Mouse (Mus musculus) layer of hippocampus, postnatal 14 days (tissue): ENCODE measurements around the gene Gpr33. TPM values are rescaled to one million over a fixed set of nuclear protein-coding genes. Genes with fewer than 3 reads are reported as not detected.

Source experiments
- DNase-seq, 2 experiments: peaks; one replicate each; pipeline ENCODE4 v3.0.0; 2021 to 2022; ENCODE audit warnings: low spot score in 2 of 2, mixed read lengths in 1 of 2
- long read RNA-seq, 2 experiments: library from polyadenylated mRNA; stranded (forward); transcript quantifications; one replicate each; pipeline ENCODE4 v2.0.0; 2021
- total RNA-seq, 2 experiments: library from RNA; stranded (reverse); gene quantifications; 2 replicates each; pipeline ENCODE4 v1.2.3; 2021

The Gpr33 gene
- total RNA-seq: not detected
- long read RNA-seq, experiment 1: 0 reads
- long read RNA-seq, experiment 2: 0 reads

DNA sequence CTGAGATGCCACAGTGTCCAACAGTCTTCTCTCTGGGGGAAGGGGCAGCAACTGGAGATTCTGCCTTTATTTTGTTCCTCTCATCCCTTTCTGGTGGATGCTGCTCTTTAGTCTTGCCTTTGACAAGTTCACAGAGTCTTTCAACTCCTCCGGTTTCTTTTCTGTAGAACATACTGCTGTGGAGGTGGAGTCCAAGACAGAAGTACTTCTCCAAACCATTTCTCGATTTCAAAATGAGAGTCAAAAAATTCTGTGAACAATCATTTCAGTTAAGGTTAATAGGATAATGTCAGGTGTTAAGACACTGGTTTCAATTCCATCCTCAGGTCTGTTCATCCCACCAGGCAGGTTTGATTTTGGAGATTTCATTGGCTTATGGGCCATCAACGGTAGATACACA, at the start of gene Gpr33:
TSS of gene Gpr33 (minus strand) at position 101 of the 400 bp plus-strand sequence.
- DNase-seq: no peak

- DNase-seq: no peak
These were observed 21.5 kb upstream of the Gpr33 start for GRCm38 (mm10) chr12:52049324-52049723.

- DNase-seq: no peak
These were observed 18.5 kb upstream of the Gpr33 start for GRCm38 (mm10) chr12:52046371-52046770.

- DNase-seq: peak in 1 of 2 experiments; percentile 10
These were observed 15.0 kb upstream of the Gpr33 start for GRCm38 (mm10) chr12:52042818-52043336.

GRCm38 (mm10) chr12:52038352-52038751, 10.5 kb upstream of the Gpr33 start:
- peak in 1 of 2 experiments; percentile 52 for DNase-seq

GRCm38 (mm10) chr12:52034956-52035355, 7.1 kb upstream of the Gpr33 start:
- no peak for DNase-seq

- no peak for DNase-seq
These were observed 4.4 kb upstream of the Gpr33 start for GRCm38 (mm10) chr12:52032276-52032675.

DNA sequence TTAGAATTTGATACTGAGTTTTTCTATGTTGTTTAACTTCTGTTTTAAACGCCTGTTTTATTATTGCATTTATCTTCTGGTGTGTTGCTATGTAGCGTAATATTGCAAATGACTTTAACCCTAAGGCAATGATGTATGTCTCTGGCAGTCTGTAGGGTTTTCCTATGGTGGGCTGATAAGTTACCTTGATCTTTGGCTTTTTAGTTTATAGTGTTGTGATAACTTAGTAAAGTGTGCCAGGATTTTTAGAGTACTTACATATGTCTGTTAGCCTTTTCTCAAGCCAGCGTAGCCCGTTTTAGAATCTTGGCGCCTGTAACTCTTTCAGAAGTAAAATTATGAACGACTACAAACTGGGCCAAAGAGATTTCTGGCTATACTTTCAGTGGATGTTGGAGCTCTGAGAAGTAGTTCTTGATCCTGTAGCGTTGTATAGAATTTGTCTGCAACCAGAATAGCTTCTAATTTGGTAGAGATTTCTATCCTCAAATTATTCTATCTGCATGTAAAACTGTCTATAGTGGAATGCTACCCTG, 13.3 kb downstream of the Gpr33 start:
- no peak for DNase-seq

GRCm38 (mm10) chr12:52014044-52014443, 13.8 kb downstream of the Gpr33 start:
- no peak for DNase-seq

DNA sequence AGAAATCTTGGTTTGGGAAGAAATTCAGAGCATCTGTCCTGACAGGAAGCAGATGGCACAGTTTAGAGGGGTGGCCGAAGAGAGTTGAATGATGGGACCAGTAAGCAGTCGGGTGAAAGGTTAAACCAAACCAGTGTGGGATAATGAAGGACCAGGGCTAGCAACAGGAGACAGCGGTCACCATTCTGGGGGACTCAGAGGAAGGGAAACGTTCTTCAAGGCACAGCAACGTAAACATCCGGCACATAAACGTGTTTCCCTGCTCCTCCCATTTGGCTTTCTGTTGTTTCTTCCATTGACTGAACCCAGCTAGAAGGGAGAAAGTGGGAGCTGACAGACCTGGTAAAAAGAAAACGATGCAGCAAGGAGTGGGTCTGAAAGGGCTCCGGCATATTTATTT, 14.6 kb downstream of the Gpr33 start:
- DNase-seq: no peak

- no peak for DNase-seq
These were observed 15.7 kb downstream of the Gpr33 start for GRCm38 (mm10) chr12:52012159-52012558.

GRCm38 (mm10) chr12:52010630-52010961, 17.3 kb downstream of the Gpr33 start:
- peak in 1 of 2 experiments; percentile 67 for DNase-seq

DNA sequence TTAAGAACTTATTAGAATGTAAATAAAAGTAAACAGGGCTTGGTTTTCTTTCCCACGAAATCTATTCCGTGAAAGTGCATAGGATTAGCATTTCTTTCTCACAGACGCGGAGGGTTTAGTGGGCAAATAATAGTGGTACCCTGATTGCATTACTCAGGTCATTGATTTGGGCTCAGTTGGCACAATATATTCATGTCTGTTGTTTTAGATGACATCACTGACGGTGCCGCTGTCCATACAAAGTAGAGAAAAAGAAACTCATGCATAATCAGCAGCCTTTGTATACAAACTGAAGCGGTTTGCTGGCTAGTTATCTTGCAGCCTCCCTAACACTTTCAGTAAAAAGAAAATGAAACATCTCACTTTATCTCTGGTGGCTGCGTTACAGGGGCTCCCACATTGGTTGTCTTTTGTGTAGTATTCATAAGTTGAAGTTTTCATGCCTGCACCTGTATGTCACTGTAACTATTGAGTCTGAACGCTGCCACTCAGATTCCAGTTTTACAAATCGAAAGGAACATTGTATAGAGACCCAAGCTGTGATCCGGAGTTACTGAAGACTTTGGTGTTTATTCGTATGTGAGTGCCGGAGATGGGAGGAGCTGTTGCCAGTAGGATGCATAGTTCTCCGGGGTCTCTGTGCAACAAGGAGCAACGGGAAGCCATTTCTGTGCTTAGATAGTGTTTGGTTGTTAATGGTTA, 17.8 kb downstream of the Gpr33 start:
- DNase-seq: peak in 1 of 2 experiments; percentile 13

DNA sequence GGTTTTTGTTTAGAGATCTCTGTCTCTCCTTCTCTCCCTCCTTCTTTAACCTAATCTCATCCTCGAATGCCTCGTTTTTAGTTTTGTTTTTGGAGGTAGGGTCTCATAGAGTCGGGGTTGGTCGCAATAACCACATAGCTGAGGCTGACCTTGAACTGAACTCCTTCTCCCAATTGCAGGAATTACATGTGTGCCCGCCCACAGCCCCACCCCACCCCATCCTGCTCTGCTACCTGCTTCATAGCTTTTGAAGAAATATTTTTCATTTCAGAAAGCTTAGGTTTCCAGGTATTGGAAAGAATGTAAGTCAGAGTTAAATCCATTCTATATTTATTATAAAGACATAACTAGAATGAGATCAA, 21.2 kb downstream of the Gpr33 start:
- no peak for DNase-seq

DNA sequence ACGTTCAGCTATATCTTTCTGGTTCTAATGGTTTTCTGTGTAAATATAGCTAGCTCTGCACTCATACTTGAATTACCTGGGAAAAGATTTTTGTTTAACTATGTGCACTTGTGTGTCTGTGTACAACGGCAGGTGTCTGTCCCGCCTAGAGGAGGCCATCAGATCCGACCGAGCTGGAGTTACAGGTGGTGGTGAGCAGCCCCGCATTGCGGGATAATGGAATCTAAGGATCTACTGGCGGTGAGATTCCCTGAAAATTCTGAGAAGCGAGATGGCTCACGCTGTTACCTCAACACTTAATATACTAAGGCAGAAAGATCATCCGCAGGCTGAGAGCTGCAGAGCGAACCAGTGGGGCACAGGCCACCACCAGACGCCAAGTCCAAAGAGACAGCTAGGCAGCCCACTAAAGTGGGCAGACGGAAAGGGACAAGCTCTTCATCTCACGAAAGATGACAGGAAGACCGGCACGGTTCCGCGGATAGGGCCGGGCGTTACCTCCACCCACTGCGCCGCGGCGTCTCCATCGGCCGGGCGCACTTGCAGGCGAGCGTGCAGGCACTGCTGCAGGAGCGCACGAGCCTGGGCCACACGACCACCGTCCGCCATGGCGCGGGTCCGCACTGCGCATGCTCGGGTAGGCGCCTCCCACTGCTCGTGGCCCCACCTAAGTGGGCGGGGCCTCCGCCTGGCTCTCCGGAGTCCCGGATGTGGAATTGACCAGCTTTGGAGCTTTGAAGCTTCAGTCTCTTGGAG, 21.8 kb downstream of the Gpr33 start, which contains the start of gene Dtd2:
TSS of gene Dtd2 (minus strand) at position 625 of the 756 bp plus-strand sequence.
- peak; percentile 94 to 96 for DNase-seq

- DNase-seq: no peak
These were observed 25.1 kb downstream of the Gpr33 start for GRCm38 (mm10) chr12:52002746-52003145.

- DNase-seq: peak; percentile 46 to 91
These were observed 26.3 kb downstream of the Gpr33 start for GRCm38 (mm10) chr12:52001544-52001943.

DNA sequence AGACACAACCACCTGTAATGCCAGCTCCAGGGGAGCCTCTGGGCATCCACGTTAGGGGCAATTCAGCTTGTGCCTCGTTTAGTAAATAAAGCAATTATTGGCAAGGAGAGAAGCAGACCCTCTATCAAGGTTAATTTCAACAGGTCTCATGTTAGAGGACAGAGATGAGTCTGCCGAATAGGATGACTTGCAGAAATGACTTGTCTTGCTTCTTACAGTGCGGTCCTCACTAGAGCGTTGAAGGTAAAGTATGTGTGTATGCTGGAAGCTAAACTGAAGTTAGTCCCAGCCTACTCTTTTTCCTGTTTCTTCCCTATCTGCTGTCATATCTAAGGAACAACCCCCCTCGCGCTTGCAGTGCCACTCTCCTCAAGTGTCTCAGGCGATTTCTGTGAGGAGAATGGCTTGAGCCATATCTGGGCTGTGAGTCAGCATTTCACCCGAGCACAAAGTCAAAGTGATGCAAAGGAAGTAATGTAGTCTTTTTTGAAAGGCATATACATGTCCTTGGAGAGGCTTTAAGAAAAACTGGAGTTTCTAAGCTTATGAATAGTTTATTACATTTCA, 29.4 kb downstream of the Gpr33 start:
- DNase-seq: no peak

DNA sequence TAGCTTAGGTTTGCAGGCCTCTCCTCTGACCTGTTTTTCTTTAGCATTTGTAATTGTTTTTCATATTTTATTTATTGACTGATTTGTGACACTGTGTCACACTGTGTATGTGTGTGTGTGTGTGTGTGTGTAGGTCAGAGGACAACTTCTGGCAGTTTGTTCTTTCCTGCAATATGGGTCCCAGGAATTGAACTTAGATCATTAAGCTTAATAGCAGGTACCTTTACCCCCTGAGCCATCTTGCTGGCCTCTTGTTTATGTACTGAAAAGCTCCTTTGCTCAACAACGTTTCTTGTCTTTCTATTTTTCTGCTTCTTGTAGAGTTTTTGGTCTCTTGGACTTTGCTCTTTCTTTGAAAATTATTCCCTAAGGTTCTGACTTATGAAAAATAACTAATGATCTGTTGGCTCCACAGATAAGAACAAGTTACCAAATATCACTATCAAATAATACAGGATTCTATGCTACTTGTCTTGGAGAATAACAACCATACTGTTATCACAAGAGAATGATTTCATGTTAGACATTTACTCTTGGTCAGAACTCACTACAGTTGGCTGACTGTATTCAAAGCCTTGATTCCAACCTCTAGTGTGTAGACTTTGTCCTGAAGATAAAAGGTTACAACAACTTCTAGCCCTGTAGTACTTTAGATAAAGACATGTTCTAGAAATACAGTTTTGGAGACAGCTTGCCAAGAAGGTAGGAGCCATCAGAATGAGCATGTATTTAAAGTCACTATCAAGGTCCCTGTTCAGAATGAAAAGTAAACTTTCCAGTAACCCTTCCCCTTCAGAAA, 31.9 kb downstream of the Gpr33 start:
- no peak for DNase-seq

GRCm38 (mm10) chr12:51990629-51991028, 37.2 kb downstream of the Gpr33 start:
- no peak for DNase-seq

DNA sequence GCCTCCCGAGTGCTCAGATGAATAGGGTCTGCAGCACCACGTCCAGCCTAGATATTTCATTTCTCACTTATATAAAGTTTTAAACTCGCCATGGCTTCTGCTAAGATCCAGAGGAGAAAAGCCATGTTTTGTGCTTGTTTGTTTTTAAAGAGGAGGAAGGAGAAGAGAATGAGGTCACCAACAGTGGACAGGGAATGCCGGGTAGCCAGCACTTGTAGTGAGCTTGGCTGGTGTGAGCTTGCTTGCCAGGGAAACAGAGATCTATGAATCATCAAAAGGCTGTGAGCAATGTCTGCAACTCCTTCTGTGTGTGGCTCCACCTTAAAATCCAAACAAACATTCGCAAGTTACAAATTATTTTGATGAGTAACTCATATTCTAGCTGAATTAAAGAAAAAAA, 39.3 kb downstream of the Gpr33 start:
- DNase-seq: no peak
